Mouse (Mus musculus) granulocyte monocyte progenitor cell, adult 5-6 weeks (primary cell): Measurements from ENCODE around the gene Vmn2r95. TPM values are rescaled to one million over a fixed set of nuclear protein-coding genes. Genes with fewer than 3 reads are reported as not detected.
"Not testable (repeated sequence)": the region's sequence is repeated elsewhere in the genome, so short reads cannot be mapped to it uniquely, and the experiment has no call there.

Experiments used
- ATAC-seq: replicated peaks from 2 replicates; pipeline ENCODE4 v1.8.0; 2016; ENCODE audit warnings: mild to moderate bottlenecking, moderate TSS enrichment, inconsistent platforms; ENCODE audit not compliant: poor library complexity, severe bottlenecking
- total RNA-seq, 2 experiments: library from RNA; stranded (forward) in 1 of 2; stranded (reverse) in 1 of 2; fragments of 200-712, 200-1000 nt in 1 of 2; fragments of >200 nt in 1 of 2; fragmentation: Nextera tagmentation in 1 of 2; gene quantifications; 2 replicates each; pipeline ENCODE4 v1.2.3; 2014 to 2017

Gene Vmn2r95
- total RNA-seq (2014; fragmentation: Nextera tagmentation) (not detected in 2 replicates), total RNA-seq (2017) (not detected in 2 replicates)

GRCm38 (mm10) chr17:18423778-18424177 is at the start of gene Vmn2r95:
TSS of gene Vmn2r95 (plus strand) at chr17:18424078.
- no peak for ATAC-seq

GRCm38 (mm10) chr17:18455619-18456140 is 31.8 kb downstream of the Vmn2r95 start:
- no peak for ATAC-seq

- ATAC-seq = not testable (repeated sequence)
Observed at GRCm38 (mm10) chr17:18458126-18458634, 34.3 kb downstream of the Vmn2r95 start.

GRCm38 (mm10) chr17:18462695-18463094 is 38.8 kb downstream of the Vmn2r95 start:
- no peak for ATAC-seq

GRCm38 (mm10) chr17:18479885-18480284 is 56.0 kb downstream of the Vmn2r95 start:
- ATAC-seq = no peak

Other genes with a start within 250 kb of the Vmn2r95 start
- not detected in 2 replicates for gene Vmn2r94, start 146.3 kb upstream of the Vmn2r95 start, total RNA-seq (2014; fragmentation: Nextera tagmentation)
- not detected in 2 replicates for gene Vmn2r94, start 146.3 kb upstream of the Vmn2r95 start, total RNA-seq (2017)
- not detected in 2 replicates for gene Vmn2r93, start 126.0 kb upstream of the Vmn2r95 start, total RNA-seq (2014; fragmentation: Nextera tagmentation)
- not detected in 2 replicates for gene Vmn2r93, start 126.0 kb upstream of the Vmn2r95 start, total RNA-seq (2017)
- gene Vmn2r96, start 149.1 kb downstream of the Vmn2r95 start, total RNA-seq (2014; fragmentation: Nextera tagmentation) = not detected in 2 replicates
- not detected in 2 replicates for gene Vmn2r96, start 149.1 kb downstream of the Vmn2r95 start, total RNA-seq (2017)